Mouse (Mus musculus) gastrocnemius, adult 2 months (tissue): ENCODE data around the gene Dglucy. TPM values are rescaled to one million over a fixed set of nuclear protein-coding genes. Genes with fewer than 3 reads are reported as not detected.

Experiments
- DNase-seq: peaks from one replicate; pipeline ENCODE4 v3.0.0; 2022
- H3K27ac ChIP-seq: fragments of 200-600 bp; 2 replicates; pipeline ENCODE4 v1.8.1; 2022; ENCODE audit warnings: mild to moderate bottlenecking
- H3K4me3 ChIP-seq: fragments of 200-600 bp; 2 replicates; pipeline ENCODE4 v1.8.1; 2022; ENCODE audit warnings: mild to moderate bottlenecking, moderate library complexity
- CTCF ChIP-seq: fragments of 200-600 bp; IDR thresholded peaks from 2 replicates; pipeline ENCODE4 v1.8.1; 2022; ENCODE audit warnings: antibody characterized with exemption, mild to moderate bottlenecking, moderate library complexity
- intact Hi-C: fragments of 180-260 bp; cut with DNase I; formaldehyde crosslinking; loops from one replicate; pipeline ENCODE4 v1.15.1; 2025
- long read RNA-seq, 2 experiments: library from polyadenylated mRNA; stranded (forward); transcript quantifications; one replicate each; pipeline ENCODE4 v2.0.0; 2021
- total RNA-seq, 2 experiments: library from RNA; stranded (reverse); gene quantifications; 2 replicates each; pipeline ENCODE4 v1.2.3; 2021

Gene Dglucy
- 10 to 100 TPM; 19.1 to 21.6 TPM for total RNA-seq
- long read RNA-seq, experiment 1, transcript Dglucy-201 (13 exons, 3,295 nt): major isoform, 18 of 28 reads
- long read RNA-seq, experiment 1, partial matches to known transcripts: 0 of 28 reads
- long read RNA-seq, experiment 1, other reads (novel, unspliced or antisense): 9 of 28 reads
- long read RNA-seq, experiment 2, transcript Dglucy-201 (13 exons, 3,295 nt): major isoform, 17 of 20 reads
- long read RNA-seq, experiment 2, partial matches to known transcripts: 2 of 20 reads
- long read RNA-seq, experiment 2, other reads (novel, unspliced or antisense): 1 of 20 reads

- TF ChIP-seq CTCF: no peak
- peak within 1 kb of the TSS; percentile 79 for H3K4me3 ChIP-seq
- intact Hi-C loops: loop anchor here (1.0 to 5.0 kb wide), 4 partner anchors 31 to 1928 kb away; no protein-coding TSS in a partner anchor
- H3K27ac ChIP-seq: peak within 1 kb of the TSS; percentile 90
- DNase-seq: peak; percentile 94
These were observed at the start of gene Dglucy for GRCm38 (mm10) chr12:100778934-100779865. Gene Dglucy (plus strand): TSS chr12:100779057.

- no peak overlapping the region for H3K4me3 ChIP-seq
- DNase-seq: no peak
- intact Hi-C loops: no loop called here
- H3K27ac ChIP-seq: no peak overlapping the region
- no peak for TF ChIP-seq CTCF
These were observed 43.7 kb upstream of the Dglucy start for GRCm38 (mm10) chr12:100735156-100735555.

- no peak for DNase-seq
- TF ChIP-seq CTCF: no peak
- Histone ChIP-seq H3K27ac (no peak overlapping the region), H3K4me3 (no peak overlapping the region)
- intact Hi-C loops: no loop called here
These were observed 43.3 kb upstream of the Dglucy start for GRCm38 (mm10) chr12:100735581-100735980.

GRCm38 (mm10) chr12:100738498-100738897 lies 40.4 kb upstream of the Dglucy start:
- no peak for TF ChIP-seq CTCF
- intact Hi-C loops: no loop called here
- Histone ChIP-seq H3K27ac (no peak overlapping the region), H3K4me3 (no peak overlapping the region)
- no peak for DNase-seq

- no peak for TF ChIP-seq CTCF
- Histone ChIP-seq H3K27ac (no peak overlapping the region), H3K4me3 (no peak overlapping the region)
- intact Hi-C loops: no loop called here
- DNase-seq: no peak
These were observed 39.8 kb upstream of the Dglucy start for GRCm38 (mm10) chr12:100739011-100739570.

DNA sequence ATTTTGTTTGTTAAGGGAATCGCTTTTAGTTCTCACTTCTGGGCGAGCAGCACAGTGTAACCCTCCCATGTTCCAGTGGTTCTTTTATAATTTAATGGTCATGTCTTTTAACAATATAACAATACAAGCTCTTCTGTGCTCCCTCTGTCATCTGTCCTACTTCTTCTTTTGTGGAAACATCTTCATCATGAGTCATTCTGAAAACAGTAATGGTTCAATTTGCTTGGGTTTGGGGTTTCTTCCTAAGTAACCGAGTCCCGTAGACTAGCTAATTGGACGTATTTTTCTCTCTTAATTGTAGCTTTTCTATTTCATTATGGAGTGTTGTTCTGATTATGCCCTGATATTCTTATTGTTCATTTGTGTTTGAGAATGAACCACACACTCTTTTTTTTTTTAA lies 38.5 kb upstream of the Dglucy start:
- no peak overlapping the region for H3K27ac ChIP-seq
- no peak for DNase-seq
- intact Hi-C loops: no loop called here
- H3K4me3 ChIP-seq: no peak overlapping the region
- no peak for TF ChIP-seq CTCF

GRCm38 (mm10) chr12:100742468-100742867 lies 36.4 kb upstream of the Dglucy start:
- intact Hi-C loops: no loop called here
- no peak for TF ChIP-seq CTCF
- no peak overlapping the region for H3K27ac ChIP-seq
- H3K4me3 ChIP-seq: no peak overlapping the region
- DNase-seq: no peak

GRCm38 (mm10) chr12:100752977-100753376 lies 25.9 kb upstream of the Dglucy start:
- no peak overlapping the region for H3K27ac ChIP-seq
- no peak overlapping the region for H3K4me3 ChIP-seq
- no peak for DNase-seq
- intact Hi-C loops: no loop called here
- no peak for TF ChIP-seq CTCF

- no peak for DNase-seq
- Histone ChIP-seq H3K4me3 (no peak overlapping the region), H3K27ac (no peak overlapping the region)
- intact Hi-C loops: no loop called here
- no peak for TF ChIP-seq CTCF
These were observed 25.1 kb upstream of the Dglucy start for GRCm38 (mm10) chr12:100753716-100754115.

DNA sequence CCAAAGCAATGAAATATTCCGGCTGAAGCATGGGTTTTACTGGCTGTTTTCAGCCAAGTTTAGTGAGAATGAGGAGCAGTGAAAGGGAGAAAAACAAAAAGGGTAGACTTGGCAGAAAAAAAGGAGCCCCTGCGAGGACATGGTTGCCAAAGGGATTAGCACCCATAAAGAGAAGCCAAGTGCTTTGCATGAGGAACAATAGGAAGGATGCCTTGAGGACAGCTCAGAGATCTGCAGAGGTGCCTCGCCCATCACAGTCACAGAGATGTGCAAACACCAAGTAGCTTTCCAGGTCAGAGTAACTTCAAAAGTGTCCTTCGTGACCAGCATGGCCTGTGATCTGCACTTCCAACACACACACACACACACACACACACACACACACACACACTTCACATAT lies 21.4 kb upstream of the Dglucy start:
- no peak for DNase-seq
- Histone ChIP-seq H3K27ac (no peak overlapping the region), H3K4me3 (no peak overlapping the region)
- intact Hi-C loops: no loop called here
- no peak for TF ChIP-seq CTCF

GRCm38 (mm10) chr12:100762663-100763425 lies 16.0 kb upstream of the Dglucy start:
- intact Hi-C loops: no loop called here
- no peak for TF ChIP-seq CTCF

DNA sequence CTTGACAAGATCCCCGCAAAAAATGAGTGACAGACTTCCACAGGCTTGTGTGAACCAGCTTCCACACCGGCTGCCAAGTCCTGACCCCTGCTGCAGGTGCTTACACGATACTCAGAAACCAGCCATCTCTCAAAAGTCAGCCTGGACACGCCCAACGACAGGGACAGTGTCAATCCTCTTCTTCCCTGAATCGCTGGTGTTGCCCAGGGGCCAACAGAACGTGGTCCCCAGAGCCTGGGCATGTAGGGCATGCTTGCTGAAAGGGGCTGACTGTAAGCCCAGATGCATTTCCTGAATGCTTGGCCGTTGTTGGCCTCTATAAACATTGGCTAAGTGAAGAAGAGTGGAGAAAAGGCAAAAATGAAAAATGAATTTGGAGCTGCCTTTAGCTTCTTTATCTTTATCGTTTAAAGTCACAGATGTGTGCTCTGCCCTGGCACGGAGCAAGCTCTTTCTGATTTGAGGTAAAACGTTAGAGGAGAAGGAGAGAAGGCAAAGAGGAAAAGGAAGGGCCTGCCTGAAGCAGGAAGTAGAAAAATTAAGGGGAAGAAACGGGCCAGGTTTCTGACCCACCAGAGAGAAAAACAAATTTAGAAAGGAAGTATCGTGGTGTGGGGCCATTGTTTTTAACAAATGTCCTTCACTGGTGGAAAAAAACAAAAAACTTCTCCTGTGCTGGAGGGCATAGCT lies 14.4 kb upstream of the Dglucy start:
- no peak for DNase-seq
- intact Hi-C loops: no loop called here
- Histone ChIP-seq H3K27ac (peak overlapping the region; percentile 49; the same call in 1 of the 2 replicates), H3K4me3 (no peak overlapping the region)
- TF ChIP-seq CTCF: no peak

More at GRCm38 (mm10) chr12:100762663-100763425, 16.0 kb upstream of the Dglucy start:
- Histone ChIP-seq H3K4me3 (no peak overlapping the region), H3K27ac (no peak overlapping the region)
- DNase-seq: no peak
